Mouse (Mus musculus) adrenal gland, adult 18-20 months (tissue): ENCODE measurements around the gene Sec24b. TPM values are rescaled to one million over a fixed set of nuclear protein-coding genes. Genes with fewer than 3 reads are reported as not detected.

Experiments used
- DNase-seq, 2 experiments: peaks; one replicate each; pipeline ENCODE4 v3.0.0; 2021 to 2022; ENCODE audit warnings: low spot score in 2 of 2
- total RNA-seq, 2 experiments: library from RNA; stranded (reverse); gene quantifications; 1 replicate in 1 of 2; 2 replicates in 1 of 2; pipeline ENCODE4 v1.2.3; 2021

Sec24b gene
- total RNA-seq, 2 experiments from 2014 or later, result 58.3 to 70.0 TPM

GRCm38 (mm10) chr3:129981756-129982155 is 79.6 kb downstream of the Sec24b start:
- DNase-seq, result no peak

GRCm38 (mm10) chr3:129979510-129979909 is 81.8 kb downstream of the Sec24b start:
- no peak for DNase-seq

- no peak for DNase-seq
Measured at GRCm38 (mm10) chr3:129978716-129979115, 82.6 kb downstream of the Sec24b start.

- DNase-seq, result no peak
Measured at GRCm38 (mm10) chr3:129976317-129976716, 85.0 kb downstream of the Sec24b start.

GRCm38 (mm10) chr3:129970529-129971515 is 90.5 kb downstream of the Sec24b start:
- DNase-seq, result peak in 1 of 2 experiments; percentile 8

GRCm38 (mm10) chr3:129969432-129970395 is 91.6 kb downstream of the Sec24b start, which contains the start of gene Mcub:
Mcub (minus strand) TSS chr3:129970206.
- peak; percentile 41 to 43 for DNase-seq

- DNase-seq, result no peak
Measured at GRCm38 (mm10) chr3:129969031-129969430, 92.3 kb downstream of the Sec24b start.

GRCm38 (mm10) chr3:129967874-129968273 is 93.5 kb downstream of the Sec24b start:
- DNase-seq, result no peak

- no peak for DNase-seq
Measured at GRCm38 (mm10) chr3:129964681-129965080, 96.7 kb downstream of the Sec24b start.

- DNase-seq, result no peak
Measured at GRCm38 (mm10) chr3:129962533-129962932, 98.8 kb downstream of the Sec24b start.

GRCm38 (mm10) chr3:129953296-129953695 is 108.1 kb downstream of the Sec24b start:
- DNase-seq, result no peak

GRCm38 (mm10) chr3:129949158-129949773 is 112.1 kb downstream of the Sec24b start:
- DNase-seq, result no peak

GRCm38 (mm10) chr3:129948359-129948758 is 113.0 kb downstream of the Sec24b start:
- DNase-seq, result no peak

GRCm38 (mm10) chr3:129946217-129946914 is 115.0 kb downstream of the Sec24b start:
- no peak for DNase-seq

- no peak for DNase-seq
Measured at GRCm38 (mm10) chr3:129943813-129944212, 117.5 kb downstream of the Sec24b start.

- DNase-seq, result no peak
Measured at GRCm38 (mm10) chr3:129941291-129941690, 120.1 kb downstream of the Sec24b start.

GRCm38 (mm10) chr3:129940780-129941179 is 120.6 kb downstream of the Sec24b start:
- no peak for DNase-seq

GRCm38 (mm10) chr3:129939058-129939457 is 122.3 kb downstream of the Sec24b start:
- DNase-seq, result no peak

- no peak for DNase-seq
Measured at GRCm38 (mm10) chr3:129937848-129938247, 123.5 kb downstream of the Sec24b start.

GRCm38 (mm10) chr3:129936561-129936960 is 124.8 kb downstream of the Sec24b start:
- DNase-seq, result no peak
